Mouse (Mus musculus) midbrain, embryonic 12.5 days (tissue): ENCODE results near the gene Serpina3b. TPM values are rescaled to one million over a fixed set of nuclear protein-coding genes. Genes with fewer than 3 reads are reported as not detected.

ENCODE experiments used
- ATAC-seq: fragments of 200-750 bp; cut with Nextera tagmentation; 2 replicates; pipeline ENCODE4 v1.8.0; 2017; ENCODE audit warnings: low read depth, moderate TSS enrichment, moderate library complexity; ENCODE audit not compliant: low FRiP score
- H3K27ac ChIP-seq: fragments of 300-500 bp; sonication (generic); replicated peaks from 2 replicates; pipeline ENCODE4 v1.5.1; 2016; ENCODE audit warnings: mild to moderate bottlenecking
- H3K27me3 ChIP-seq: fragments of 300-500 bp; sonication (generic); 2 replicates; pipeline ENCODE4 v1.6.1; 2016; ENCODE audit warnings: mild to moderate bottlenecking
- H3K36me3 ChIP-seq: fragments of 300-500 bp; sonication (generic); 2 replicates; pipeline ENCODE4 v1.6.1; 2016
- H3K4me1 ChIP-seq: fragments of 300-500 bp; sonication (generic); 2 replicates; pipeline ENCODE4 v1.6.1; 2016
- H3K4me2 ChIP-seq: fragments of 300-500 bp; sonication (generic); replicated peaks from 2 replicates; pipeline ENCODE4 v1.6.1; 2016; ENCODE audit warnings: mild to moderate bottlenecking, moderate library complexity
- H3K4me3 ChIP-seq: fragments of 300-500 bp; sonication (generic); 2 replicates; pipeline ENCODE4 v1.5.1; 2016; ENCODE audit warnings: mild to moderate bottlenecking
- H3K9ac ChIP-seq: fragments of 300-500 bp; sonication (generic); replicated peaks from 2 replicates; pipeline ENCODE4 v1.6.1; 2016; ENCODE audit warnings: mild to moderate bottlenecking, moderate library complexity
- H3K9me3 ChIP-seq: fragments of 300-500 bp; sonication (generic); 2 replicates; pipeline ENCODE4 v1.6.1; 2016; ENCODE audit warnings: mild to moderate bottlenecking
- WGBS: fragments of 180-500 bp; shearing (Covaris S2); methylation state at CpG from one replicate; pipeline ENCODE4 v1.1.7; 2016; 5-methylcytosine and 5-hydroxymethylcytosine counted together
- polyA plus RNA-seq: library from polyadenylated mRNA; unstranded; fragments of >200 nt; fragmentation: Nextera tagmentation; extraction: Ambion mirVana; gene quantifications from 2 replicates; pipeline ENCODE4 v1.2.1, GENCODE M21; 2016

Serpina3b gene
- polyA plus RNA-seq, 1 experiment from 2014 or later: not detected

- Histone ChIP-seq H3K27ac (no peak overlapping the region), H3K4me2 (no peak overlapping the region), H3K9me3 (no peaks in the 10 kb centered on the region), H3K36me3 (no peaks in the 10 kb centered on the region), H3K4me3 (no peak overlapping the region), H3K9ac (no peak overlapping the region), H3K4me1 (no peaks in the 10 kb centered on the region), H3K27me3 (no peaks in the 10 kb centered on the region)
- 84% methylated on average over 4 of the region's 4 CpGs for WGBS
- no peak for ATAC-seq
These were observed 57.2 kb downstream of the Serpina3b start for GRCm38 (mm10) chr12:104185046-104185445.

- Histone ChIP-seq H3K27me3 (no peaks in the 10 kb centered on the region), H3K4me1 (no peaks in the 10 kb centered on the region), H3K9ac (no peak overlapping the region), H3K27ac (no peak overlapping the region), H3K36me3 (no peaks in the 10 kb centered on the region), H3K4me3 (no peak overlapping the region), H3K4me2 (no peak overlapping the region), H3K9me3 (no peaks in the 10 kb centered on the region)
- 88% methylated on average over 3 of the region's 3 CpGs for WGBS
- ATAC-seq: no peak
These were observed 58.3 kb downstream of the Serpina3b start for GRCm38 (mm10) chr12:104186041-104186581.

Other genes with a start within 250 kb of the Serpina3b start
- not detected in 2 replicates for gene Serpina1c, start 223.1 kb upstream of the Serpina3b start, polyA plus RNA-seq
- not detected in 2 replicates for gene Serpina1e, start 169.0 kb upstream of the Serpina3b start, polyA plus RNA-seq
- gene Serpina11, start 138.0 kb upstream of the Serpina3b start, polyA plus RNA-seq: not detected in 2 replicates
- gene Serpina9, start 114.2 kb upstream of the Serpina3b start, polyA plus RNA-seq: 0.05 TPM in 1 of 2 replicates, not detected in the other
- gene Serpina12, start 83.6 kb upstream of the Serpina3b start, polyA plus RNA-seq: not detected in 2 replicates
- not detected in 2 replicates for gene Serpina5, start 26.9 kb upstream of the Serpina3b start, polyA plus RNA-seq
- gene Serpina3a, start 15.3 kb upstream of the Serpina3b start, polyA plus RNA-seq: not detected in 2 replicates
- gene Serpina3c, start 25.9 kb downstream of the Serpina3b start, polyA plus RNA-seq: not detected in 2 replicates
- 0.17 and 0.37 TPM in 2 replicates for gene Serpina3f, start 86.5 kb downstream of the Serpina3b start, polyA plus RNA-seq
- 0.19 and 0.37 TPM in 2 replicates for gene Serpina3g, start 108.2 kb downstream of the Serpina3b start, polyA plus RNA-seq
- gene Serpina3i, start 135.1 kb downstream of the Serpina3b start, polyA plus RNA-seq: 0.18 TPM in 1 of 2 replicates, not detected in the other
- gene Serpina3j, start 186.6 kb downstream of the Serpina3b start, polyA plus RNA-seq: not detected in 2 replicates
- gene Serpina3k, start 210.5 kb downstream of the Serpina3b start, polyA plus RNA-seq: not detected in 2 replicates
- not detected in 2 replicates for gene Serpina3m, start 210.5 kb downstream of the Serpina3b start, polyA plus RNA-seq